Mouse (Mus musculus) stomach, postnatal 0 days (tissue): Measurements from ENCODE around the gene P3h1. TPM values are rescaled to one million over a fixed set of nuclear protein-coding genes. Genes with fewer than 3 reads are reported as not detected.
A peak's percentile ranks its signal among the peaks of the same experiment; 100 is the strongest.

ENCODE experiments used
- ATAC-seq: fragments of 200-750 bp; cut with Nextera tagmentation; 2 replicates; pipeline ENCODE4 v1.8.0; 2017; ENCODE audit not compliant: low FRiP score, low TSS enrichment
- DNase-seq: peaks from one replicate; pipeline ENCODE4 v3.0.0-alpha.2; 2016; ENCODE audit warnings: low spot score
- H3K27ac ChIP-seq: fragments of 300-500 bp; sonication (generic); replicated peaks from 2 replicates; pipeline ENCODE4 v1.5.1; 2014; ENCODE audit warnings: mild to moderate bottlenecking, control low read depth
- H3K27me3 ChIP-seq: fragments of 300-500 bp; sonication (generic); 2 replicates; pipeline ENCODE4 v1.6.1; 2014; ENCODE audit warnings: low read length; ENCODE audit not compliant: control insufficient read depth, insufficient read depth
- H3K36me3 ChIP-seq: fragments of 300-500 bp; sonication (generic); 2 replicates; pipeline ENCODE4 v1.6.1; 2014; ENCODE audit warnings: low read length, mixed read lengths; ENCODE audit not compliant: control insufficient read depth, insufficient read depth
- H3K4me1 ChIP-seq: fragments of 300-500 bp; sonication (generic); replicated peaks from 2 replicates; pipeline ENCODE4 v1.6.1; 2014; ENCODE audit warnings: antibody characterized with exemption; ENCODE audit not compliant: control insufficient read depth, insufficient read depth
- H3K4me2 ChIP-seq: fragments of 300-500 bp; sonication (generic); replicated peaks from 2 replicates; pipeline ENCODE4 v1.6.1; 2014; ENCODE audit warnings: low read depth, mild to moderate bottlenecking, control low read depth, moderate library complexity
- H3K4me3 ChIP-seq: fragments of 300-500 bp; sonication (generic); 2 replicates; pipeline ENCODE4 v1.5.1; 2014; ENCODE audit warnings: low read depth, low read length, control low read depth
- H3K9ac ChIP-seq: fragments of 300-500 bp; sonication (generic); 2 replicates; pipeline ENCODE4 v1.6.1; 2014; ENCODE audit warnings: mild to moderate bottlenecking, low read length, control low read depth, mixed read lengths
- H3K9me3 ChIP-seq: fragments of 300-500 bp; sonication (generic); 2 replicates; pipeline ENCODE4 v1.6.1; 2016; ENCODE audit warnings: low read length; ENCODE audit not compliant: control insufficient read depth
- CTCF ChIP-seq: IDR thresholded peaks from 2 replicates; pipeline ENCODE4 v1.5.1; 2016; ENCODE audit warnings: antibody characterized with exemption, low read depth, mild to moderate bottlenecking, moderate library complexity
- EP300 ChIP-seq: optimal IDR thresholded peaks from 2 replicates; pipeline ENCODE3; 2016; ENCODE audit warnings: antibody characterized with exemption
- WGBS: fragments of 180-500 bp; shearing (Covaris S2); extraction: QIAGEN DNeasy Blood & Tissue Kit; methylation state at CpG from one replicate; pipeline ENCODE4 v1.1.7; 2014; 5-methylcytosine and 5-hydroxymethylcytosine counted together
- polyA plus RNA-seq: library from polyadenylated mRNA; unstranded; fragments of >200 nt; fragmentation: Nextera tagmentation; extraction: Ambion mirVana; gene quantifications from 2 replicates; pipeline ENCODE4 v1.2.1, GENCODE M21; 2015

The P3h1 gene
- polyA plus RNA-seq, 1 experiment from 2014 or later, result 19.7 TPM

DNA sequence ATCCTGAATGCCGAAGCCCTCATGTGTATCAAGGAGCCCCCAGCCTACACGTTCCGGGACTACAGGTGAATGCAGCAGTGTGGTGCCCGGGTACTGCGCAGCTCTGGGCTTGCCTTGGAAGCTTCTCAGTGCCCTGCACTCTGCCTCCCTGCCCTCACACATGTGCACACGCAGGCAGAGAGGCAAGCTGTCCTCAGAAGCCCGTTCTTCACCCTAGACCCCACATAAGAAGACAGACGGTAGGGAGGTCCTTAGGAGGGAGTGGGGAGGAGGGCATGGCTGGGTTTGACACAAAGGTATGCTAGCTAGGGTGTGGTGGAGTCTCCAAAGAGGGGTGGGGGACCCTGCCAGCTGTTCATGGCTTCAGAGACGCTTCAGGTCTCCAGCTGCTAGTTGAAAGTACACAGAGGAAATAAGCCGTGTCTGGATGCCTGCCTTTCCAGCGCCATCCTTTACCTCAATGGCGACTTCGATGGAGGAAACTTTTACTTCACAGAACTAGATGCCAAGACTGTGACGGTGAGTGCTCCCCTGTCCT lies 14.0 kb downstream of the P3h1 start:
- Histone ChIP-seq H3K27ac (no peak overlapping the region), H3K36me3 (peaks cover 5% of the 10 kb centered on the region; the same call in 1 of the 2 replicates), H3K27me3 (no peaks in the 10 kb centered on the region), H3K4me2 (no peak overlapping the region), H3K9ac (no peak overlapping the region), H3K4me3 (no peak overlapping the region), H3K4me1 (no peaks in the 10 kb centered on the region), H3K9me3 (no peaks in the 10 kb centered on the region)
- DNase-seq (no peak), ATAC-seq (no peak)
- 68% methylated on average over 14 of the region's 14 CpGs for WGBS
- TF ChIP-seq CTCF, result no peak
- no peak for TF ChIP-seq EP300

DNA sequence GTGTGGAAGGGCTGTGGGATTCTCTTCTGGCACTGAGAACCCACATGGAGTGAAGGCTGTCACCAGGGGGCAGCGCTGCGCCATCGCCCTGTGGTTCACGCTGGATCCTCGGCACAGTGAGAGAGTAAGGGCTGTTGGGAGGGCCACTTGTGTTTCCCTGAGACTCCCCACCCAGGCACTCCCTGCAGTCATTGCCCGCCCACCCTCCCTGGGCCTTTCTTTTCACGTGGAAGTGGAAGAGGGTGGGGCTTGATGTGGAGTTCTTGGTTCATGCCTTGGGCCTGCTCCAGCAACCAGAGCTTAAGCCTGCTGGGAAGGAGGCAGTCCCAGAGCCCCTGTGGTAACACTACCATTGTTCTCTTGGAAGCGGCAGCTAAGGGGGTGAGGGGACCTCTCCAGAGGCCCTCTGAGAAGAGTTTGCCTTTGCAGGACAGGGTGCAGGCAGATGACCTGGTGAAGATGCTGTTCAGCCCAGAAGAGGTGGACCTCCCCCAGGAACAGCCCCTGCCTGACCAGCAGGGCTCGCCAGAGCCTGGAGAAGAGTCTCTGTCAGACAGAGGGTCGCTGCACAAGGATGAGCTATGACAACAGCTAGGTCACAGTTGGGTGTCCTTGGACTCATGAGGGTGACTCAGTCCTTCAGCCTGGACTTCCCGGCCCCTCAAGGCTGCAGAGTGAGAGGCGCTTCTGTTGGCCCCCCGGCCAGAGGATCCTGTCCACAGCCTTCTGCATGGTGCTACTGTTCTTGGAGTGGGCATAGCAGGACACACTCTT lies 14.9 kb downstream of the P3h1 start:
- H3K9me3 ChIP-seq, result no peaks in the 10 kb centered on the region
- 35% methylated on average over 13 of the region's 13 CpGs for WGBS
- H3K4me1 ChIP-seq, result no peaks in the 10 kb centered on the region
- H3K4me2 ChIP-seq, result 0 out of 2 replicates have a peak overlapping the region, but pooled peaks have one; percentile 17
- no peak overlapping the region for H3K9ac ChIP-seq
- DNase-seq (peak; percentile 88), ATAC-seq (peak; percentile 74)
- H3K27me3 ChIP-seq, result no peaks in the 10 kb centered on the region
- H3K4me3 ChIP-seq, result no peak overlapping the region
- TF ChIP-seq CTCF (peak; percentile 96), EP300 (no peak)
- no peaks in the 10 kb centered on the region for H3K36me3 ChIP-seq
- H3K27ac ChIP-seq, result peak overlapping the region; percentile 30; the same call in 1 of the 2 replicates

DNA sequence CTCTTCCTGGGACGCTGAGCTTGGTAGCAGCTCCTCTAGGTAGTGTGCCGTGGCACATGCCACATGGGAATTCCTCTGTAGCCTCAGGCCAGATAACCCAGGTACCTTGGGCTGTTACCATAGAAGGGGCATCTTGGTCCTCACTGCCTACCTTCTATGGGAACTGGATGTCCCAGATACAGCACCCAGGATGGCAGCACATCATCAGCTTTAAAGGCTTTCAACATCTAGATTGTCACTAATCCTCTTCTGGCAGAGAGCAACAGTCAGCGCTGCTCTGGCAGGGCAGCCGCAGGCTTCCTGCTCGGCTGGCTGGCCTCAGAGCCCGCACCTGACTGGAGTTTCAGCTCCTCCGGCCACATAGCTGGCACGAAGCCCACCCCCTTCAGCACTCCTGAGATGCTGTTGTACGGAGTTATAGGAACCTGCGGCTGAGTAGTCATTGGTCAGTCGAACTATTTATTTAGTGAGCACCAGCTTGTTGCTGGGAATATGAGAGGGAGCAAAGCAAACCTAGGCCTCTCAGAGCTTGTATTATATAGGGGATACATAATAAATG lies 15.8 kb downstream of the P3h1 start:
- no peak for TF ChIP-seq CTCF
- TF ChIP-seq EP300, result no peak
- no peak overlapping the region for H3K4me3 ChIP-seq
- H3K27me3 ChIP-seq, result no peaks in the 10 kb centered on the region
- 63% methylated on average over 11 of the region's 11 CpGs for WGBS
- H3K27ac ChIP-seq, result no peak overlapping the region
- H3K9ac ChIP-seq, result no peak overlapping the region
- no peak overlapping the region for H3K4me2 ChIP-seq
- no peaks in the 10 kb centered on the region for H3K9me3 ChIP-seq
- no peak for DNase-seq
- ATAC-seq, result no peak
- no peaks in the 10 kb centered on the region for H3K36me3 ChIP-seq
- H3K4me1 ChIP-seq, result no peaks in the 10 kb centered on the region

DNA sequence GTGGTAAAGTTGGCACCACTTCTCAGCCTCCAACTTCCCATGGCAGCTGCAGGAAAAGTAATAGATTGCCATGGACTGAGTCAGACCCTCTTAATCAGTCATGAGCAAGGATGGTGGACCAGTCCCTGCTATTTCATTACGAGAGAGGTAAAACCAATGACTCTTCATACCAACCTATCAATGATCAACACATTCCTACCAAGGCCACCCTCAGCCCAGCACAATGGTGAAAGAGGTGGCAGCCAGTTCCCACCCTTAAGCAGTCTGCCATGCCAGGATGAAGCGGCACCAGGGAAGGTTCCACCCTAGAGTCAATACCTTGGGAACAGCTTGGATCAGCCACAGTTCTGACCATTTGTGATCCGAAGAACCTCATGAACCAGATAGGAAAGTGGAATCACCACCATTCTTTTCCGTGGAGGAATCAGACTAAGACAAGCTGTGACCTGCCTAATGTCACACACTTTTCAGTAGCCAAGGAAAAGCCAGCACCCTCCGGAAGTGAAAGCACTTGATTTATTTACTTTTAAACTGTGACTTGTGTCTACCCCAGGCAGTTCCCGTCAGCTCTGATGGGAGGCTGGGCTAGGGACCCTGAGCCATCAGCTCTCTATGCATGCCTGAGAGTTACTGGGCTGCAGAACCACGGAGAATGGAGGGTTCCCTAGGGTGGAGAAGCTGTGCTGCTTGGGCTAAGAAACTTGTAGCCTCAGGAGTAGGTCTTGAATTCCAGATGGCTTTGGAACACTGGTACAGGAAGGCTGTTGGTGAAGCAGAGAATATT lies 19.5 kb downstream of the P3h1 start:
- Histone ChIP-seq H3K36me3 (no peaks in the 10 kb centered on the region), H3K4me3 (no peak overlapping the region), H3K27ac (no peak overlapping the region), H3K27me3 (no peaks in the 10 kb centered on the region), H3K9me3 (no peaks in the 10 kb centered on the region), H3K9ac (no peak overlapping the region), H3K4me2 (no peak overlapping the region), H3K4me1 (0 out of 2 replicates have a peak, but pooled peaks cover 3% of the 10 kb centered on the region)
- no peak for DNase-seq
- 49% methylated on average over 7 of the region's 7 CpGs for WGBS
- TF ChIP-seq CTCF (no peak), EP300 (no peak)
- ATAC-seq, result no peak

DNA sequence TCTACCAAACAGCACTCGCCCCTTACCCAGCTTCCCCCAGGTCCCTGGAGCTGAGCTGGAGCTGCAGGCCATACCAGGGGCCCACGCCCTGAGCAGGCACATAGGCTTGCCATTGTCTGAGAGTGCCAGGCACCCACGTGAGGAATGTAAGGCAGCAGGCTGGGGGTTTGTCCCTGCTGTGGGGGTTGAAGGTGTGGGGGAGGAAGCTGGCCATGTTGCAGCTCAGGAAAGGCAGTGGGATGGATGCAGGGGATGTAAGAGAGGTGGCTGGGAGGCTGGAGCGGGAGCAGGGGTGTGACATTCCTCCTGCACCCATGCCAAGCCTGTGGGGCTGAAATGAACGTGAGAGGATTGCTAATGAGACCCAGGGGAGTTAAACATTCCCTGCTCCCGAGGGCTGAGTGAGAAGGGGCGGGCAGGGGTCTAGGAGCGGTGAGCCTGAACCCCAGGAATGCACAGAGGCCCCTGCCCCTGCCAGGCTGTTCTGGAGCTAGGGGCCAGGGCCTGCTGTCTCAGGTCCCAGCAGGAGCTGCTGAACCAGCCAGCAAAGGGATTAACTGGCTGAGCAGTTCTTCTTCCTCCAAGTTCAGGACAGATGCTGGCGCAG lies 21.4 kb downstream of the P3h1 start:
- no peak overlapping the region for H3K4me2 ChIP-seq
- no peak overlapping the region for H3K4me3 ChIP-seq
- H3K9me3 ChIP-seq, result no peaks in the 10 kb centered on the region
- WGBS, result 43% methylated on average over 9 of the region's 9 CpGs
- TF ChIP-seq EP300 (no peak), CTCF (no peak)
- peak overlapping the region; percentile 23; the same call in 1 of the 2 replicates for H3K9ac ChIP-seq
- H3K36me3 ChIP-seq, result no peaks in the 10 kb centered on the region
- DNase-seq (peak; percentile 33), ATAC-seq (no peak; the same call in 1 of the 2 replicates)
- H3K27ac ChIP-seq, result no peak overlapping the region
- no peaks in the 10 kb centered on the region for H3K27me3 ChIP-seq
- H3K4me1 ChIP-seq, result 0 out of 2 replicates have a peak, but pooled peaks cover 3% of the 10 kb centered on the region
